Mouse (Mus musculus) stomach, postnatal 0 days (tissue): Measurements from ENCODE around the gene Actg2.

Source experiments
- CTCF ChIP-seq: IDR thresholded peaks from 2 replicates; pipeline ENCODE4 v1.5.1; 2016; ENCODE audit warnings: antibody characterized with exemption, low read depth, mild to moderate bottlenecking, moderate library complexity
- EP300 ChIP-seq: optimal IDR thresholded peaks from 2 replicates; pipeline ENCODE3; 2016; ENCODE audit warnings: antibody characterized with exemption

- TF ChIP-seq CTCF (no peak), EP300 (no peak)
Measured at GRCm38 (mm10) chr6:83582135-83582937, 46.3 kb upstream of the Actg2 start.
